Mouse (Mus musculus) myocyte (in vitro differentiated cells): Measurements from ENCODE around the gene Mpzl2. TPM values are rescaled to one million over a fixed set of nuclear protein-coding genes. Genes with fewer than 3 reads are reported as not detected.

Experiments used
- H3K27me3 ChIP-seq: one replicate; pipeline ENCODE4 v1.6.1; 2011; ENCODE audit not compliant: control insufficient read depth, insufficient read depth, insufficient read length
- H3K36me3 ChIP-seq: one replicate; pipeline ENCODE4 v1.6.1; 2011; ENCODE audit not compliant: control insufficient read depth, insufficient read depth
- H3K4me2 ChIP-seq: one replicate; pipeline ENCODE4 v1.6.1; 2011; ENCODE audit warnings: low read depth, control low read depth
- H3K4me3 ChIP-seq: one replicate; pipeline ENCODE4 v1.5.1; 2011; ENCODE audit warnings: mild to moderate bottlenecking, control low read depth, moderate library complexity
- H3K79me2 ChIP-seq: one replicate; pipeline ENCODE4 v1.6.1; 2011; ENCODE audit not compliant: control insufficient read depth, insufficient read depth
- H3ac ChIP-seq: one replicate; pipeline ENCODE4 v1.6.1; 2011; ENCODE audit not compliant: control insufficient read depth, insufficient read length
- CEBPB ChIP-seq: IDR thresholded peaks from 2 replicates; pipeline ENCODE4 v1.6.1; 2011; ENCODE audit warnings: mild to moderate bottlenecking, moderate library complexity; ENCODE audit not compliant: poor library complexity, insufficient read depth, severe bottlenecking
- E2F4 ChIP-seq: IDR thresholded peaks from one replicate; pipeline ENCODE4 v1.6.1; 2011; ENCODE audit warnings: mild to moderate bottlenecking, control low read depth, moderate library complexity; ENCODE audit not compliant: insufficient read depth
- MAX ChIP-seq: IDR thresholded peaks from one replicate; pipeline ENCODE4 v1.6.1; 2011; ENCODE audit warnings: low read depth, mild to moderate bottlenecking, control low read depth
- MYOD1 ChIP-seq, 3 experiments: IDR thresholded peaks; one replicate each; pipeline ENCODE4 v1.6.1; 2011; ENCODE audit warnings: control low read depth in 2 of 3, low read depth in 2 of 3, mild to moderate bottlenecking in 2 of 3, moderate library complexity in 1 of 3; ENCODE audit not compliant: insufficient read length in 2 of 3, control insufficient read depth in 1 of 3
- MYOG ChIP-seq, 3 experiments: IDR thresholded peaks; one replicate each; pipeline ENCODE4 v1.6.1; 2011; ENCODE audit warnings: control low read depth in 2 of 3, low read depth in 2 of 3, mild to moderate bottlenecking in 2 of 3; ENCODE audit not compliant: insufficient read length in 2 of 3, control insufficient read depth in 1 of 3, insufficient read depth in 1 of 3
- POLR2A ChIP-seq: IDR thresholded peaks from one replicate; pipeline ENCODE4 v1.6.1; 2011; ENCODE audit warnings: low read depth, mild to moderate bottlenecking, control low read depth, moderate library complexity; ENCODE audit not compliant: insufficient read length
- POLR2AphosphoS2 ChIP-seq: IDR thresholded peaks from one replicate; pipeline ENCODE4 v1.6.1; 2011; ENCODE audit warnings: low read depth, control low read depth; ENCODE audit not compliant: insufficient read length
- REST ChIP-seq: IDR thresholded peaks from one replicate; pipeline ENCODE4 v1.6.1; 2011; ENCODE audit warnings: mild to moderate bottlenecking, control low read depth, moderate library complexity; ENCODE audit not compliant: insufficient read depth, insufficient read length
- SRF ChIP-seq: IDR thresholded peaks from one replicate; pipeline ENCODE4 v1.6.1; 2011; ENCODE audit warnings: low read depth; ENCODE audit not compliant: control insufficient read depth, insufficient read length
- TCF12 ChIP-seq: IDR thresholded peaks from one replicate; pipeline ENCODE4 v1.6.1; 2011; ENCODE audit warnings: mild to moderate bottlenecking, control low read depth; ENCODE audit not compliant: poor library complexity, insufficient read depth, severe bottlenecking
- TCF3 ChIP-seq: IDR thresholded peaks from one replicate; pipeline ENCODE4 v1.6.1; 2011; ENCODE audit warnings: low read depth, control low read depth; ENCODE audit not compliant: insufficient read length
- USF1 ChIP-seq: IDR thresholded peaks from one replicate; pipeline ENCODE4 v1.6.1; 2011; ENCODE audit warnings: low read depth, mild to moderate bottlenecking, control low read depth, moderate library complexity
- polyA plus RNA-seq: library from polyadenylated mRNA; unstranded; fragments of >200 nt; fragmentation: generic; extraction: Trizol; gene quantifications from one replicate; pipeline ENCODE4 v1.2.1, GENCODE M21; 2012; ENCODE audit warnings: missing spikeins

The Mpzl2 gene
- polyA plus RNA-seq, 1 experiment, result not detected

GRCm38 (mm10) chr9:45095149-45095937 lies 55.7 kb downstream of the Mpzl2 start:
- H3ac ChIP-seq, result no peak overlapping the region
- no peaks in the 10 kb centered on the region for H3K79me2 ChIP-seq
- no peaks in the 10 kb centered on the region for H3K36me3 ChIP-seq
- TF ChIP-seq TCF12, result no peak
- no peak for TF ChIP-seq CEBPB
- no peak for TF ChIP-seq USF1
- TF ChIP-seq POLR2A, result no peak
- no peak for TF ChIP-seq MAX
- no peak for TF ChIP-seq POLR2AphosphoS2
- no peak for TF ChIP-seq MYOG (IDR thresholded peaks at IDR 0.05; ENCODE audit: control insufficient read depth in 1 of 3, insufficient read depth in 1 of 3, insufficient read length in 2 of 3, low read depth in 2 of 3)
- TF ChIP-seq REST, result no peak
- TF ChIP-seq SRF, result no peak
- no peak overlapping the region for H3K4me2 ChIP-seq
- no peak overlapping the region for H3K4me3 ChIP-seq
- H3K27me3 ChIP-seq, result peaks cover 83% of the 10 kb centered on the region

- Histone ChIP-seq H3K79me2 (no peaks in the 10 kb centered on the region), H3K36me3 (no peaks in the 10 kb centered on the region), H3ac (no peak overlapping the region), H3K4me2 (no peak overlapping the region), H3K4me3 (no peak overlapping the region), H3K27me3 (peaks cover 70% of the 10 kb centered on the region)
- TF ChIP-seq SRF (no peak), MAX (no peak), POLR2AphosphoS2 (no peak), MYOG (IDR thresholded peaks at IDR 0.05; ENCODE audit: control insufficient read depth in 1 of 3, insufficient read depth in 1 of 3, insufficient read length in 2 of 3, low read depth in 2 of 3) (no peak)
Measured at GRCm38 (mm10) chr9:45097877-45098276, 58.3 kb downstream of the Mpzl2 start.

DNA sequence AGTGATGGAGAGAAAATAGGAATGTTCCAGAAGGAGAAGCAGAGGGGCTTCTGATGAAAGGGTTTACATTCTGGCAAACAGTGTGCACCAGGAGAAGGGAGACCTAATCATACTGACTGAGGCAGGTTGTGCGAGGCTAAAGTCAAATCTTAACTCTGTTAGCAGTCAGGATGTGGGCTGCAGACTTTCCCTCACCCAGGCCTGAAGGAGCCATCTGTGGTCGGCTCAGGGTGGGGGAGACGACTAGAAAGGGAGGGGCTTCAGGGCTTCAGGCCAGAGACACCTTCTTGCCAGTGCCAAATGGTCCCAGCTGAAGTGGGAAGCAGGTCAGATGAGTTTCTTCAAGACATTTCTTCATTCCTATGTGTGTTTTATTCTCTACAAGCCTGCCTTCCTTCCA lies 58.8 kb downstream of the Mpzl2 start:
- no peak overlapping the region for H3K4me2 ChIP-seq
- no peaks in the 10 kb centered on the region for H3K79me2 ChIP-seq
- H3K27me3 ChIP-seq, result peaks cover 65% of the 10 kb centered on the region
- TF ChIP-seq MYOG (IDR thresholded peaks at IDR 0.05; ENCODE audit: control insufficient read depth in 1 of 3, insufficient read depth in 1 of 3, insufficient read length in 2 of 3, low read depth in 2 of 3), result no peak
- TF ChIP-seq REST, result no peak
- no peak for TF ChIP-seq USF1
- TF ChIP-seq POLR2AphosphoS2, result no peak
- no peak for TF ChIP-seq MAX
- no peak for TF ChIP-seq CEBPB
- TF ChIP-seq MYOD1 (IDR thresholded peaks at IDR 0.05; ENCODE audit: control insufficient read depth in 1 of 3, insufficient read length in 2 of 3, low read depth in 2 of 3), result no peak
- no peak for TF ChIP-seq E2F4
- TF ChIP-seq TCF12, result no peak
- TF ChIP-seq SRF, result no peak
- TF ChIP-seq TCF3, result no peak
- TF ChIP-seq POLR2A, result no peak
- H3K36me3 ChIP-seq, result no peaks in the 10 kb centered on the region
- H3K4me3 ChIP-seq, result no peak overlapping the region
- H3ac ChIP-seq, result no peak overlapping the region

DNA sequence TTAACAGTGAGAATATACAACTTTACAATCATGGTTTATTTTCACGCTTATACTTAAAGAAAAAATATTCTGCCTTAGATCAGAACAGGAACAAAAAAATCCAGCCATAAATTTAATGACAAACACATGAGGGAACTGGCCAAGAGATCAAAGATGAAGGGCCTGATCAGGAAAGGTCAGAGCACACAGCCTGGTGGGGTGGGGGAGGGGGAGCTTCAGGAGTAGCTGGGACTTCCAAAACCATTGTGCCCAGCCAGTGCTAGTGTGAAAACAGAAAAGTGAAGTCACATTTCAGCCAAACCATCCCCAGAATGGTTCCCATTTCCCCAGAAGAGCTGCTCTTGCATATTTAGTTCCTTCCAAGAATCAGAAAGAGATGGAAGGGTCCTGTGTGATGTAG lies 62.9 kb downstream of the Mpzl2 start:
- no peaks in the 10 kb centered on the region for H3K79me2 ChIP-seq
- H3K4me2 ChIP-seq, result no peak overlapping the region
- no peak for TF ChIP-seq TCF3
- no peak for TF ChIP-seq E2F4
- no peak for TF ChIP-seq MYOG (IDR thresholded peaks at IDR 0.05; ENCODE audit: control insufficient read depth in 1 of 3, insufficient read depth in 1 of 3, insufficient read length in 2 of 3, low read depth in 2 of 3)
- TF ChIP-seq SRF, result no peak
- TF ChIP-seq POLR2AphosphoS2, result no peak
- no peak for TF ChIP-seq TCF12
- no peak for TF ChIP-seq POLR2A
- TF ChIP-seq REST, result no peak
- no peaks in the 10 kb centered on the region for H3K36me3 ChIP-seq
- no peak overlapping the region for H3ac ChIP-seq
- peaks cover 59% of the 10 kb centered on the region for H3K27me3 ChIP-seq
- H3K4me3 ChIP-seq, result no peak overlapping the region

- H3K36me3 ChIP-seq, result no peaks in the 10 kb centered on the region
- H3K27me3 ChIP-seq, result peaks cover 53% of the 10 kb centered on the region
- no peak overlapping the region for H3ac ChIP-seq
- no peaks in the 10 kb centered on the region for H3K79me2 ChIP-seq
- H3K4me2 ChIP-seq, result no peak overlapping the region
- TF ChIP-seq REST (no peak), TCF12 (no peak), TCF3 (no peak), POLR2AphosphoS2 (no peak), CEBPB (no peak), MYOG (IDR thresholded peaks at IDR 0.05; ENCODE audit: control insufficient read depth in 1 of 3, insufficient read depth in 1 of 3, insufficient read length in 2 of 3, low read depth in 2 of 3) (no peak), MYOD1 (IDR thresholded peaks at IDR 0.05; ENCODE audit: control insufficient read depth in 1 of 3, insufficient read length in 2 of 3, low read depth in 2 of 3) (no peak), USF1 (no peak), MAX (no peak), E2F4 (no peak)
- H3K4me3 ChIP-seq, result no peak overlapping the region
Measured at GRCm38 (mm10) chr9:45103211-45103979, 63.8 kb downstream of the Mpzl2 start.

Other genes with a start within 250 kb of the Mpzl2 start
- 1.2 TPM for gene Tmem25, start 240.5 kb upstream of the Mpzl2 start, polyA plus RNA-seq
- gene Ttc36, start 236.7 kb upstream of the Mpzl2 start, polyA plus RNA-seq, result 0.12 TPM
- gene Kmt2a, start 158.5 kb upstream of the Mpzl2 start, polyA plus RNA-seq, result 4.5 TPM
- gene Atp5l, start 119.1 kb upstream of the Mpzl2 start, polyA plus RNA-seq, result 773 TPM
- gene Ube4a, start 74.2 kb upstream of the Mpzl2 start, polyA plus RNA-seq, result 13.3 TPM
- 0.06 TPM for gene Cd3g, start 59.4 kb upstream of the Mpzl2 start, polyA plus RNA-seq
- not detected for gene Cd3d, start 58.0 kb upstream of the Mpzl2 start, polyA plus RNA-seq
- not detected for gene Cd3e, start 30.2 kb upstream of the Mpzl2 start, polyA plus RNA-seq
- gene Mpzl3, start 15.4 kb downstream of the Mpzl2 start, polyA plus RNA-seq, result 0.47 TPM
- gene Jaml, start 39.4 kb downstream of the Mpzl2 start, polyA plus RNA-seq, result not detected
- not detected for gene Scn2b, start 78.0 kb downstream of the Mpzl2 start, polyA plus RNA-seq
- not detected for gene Scn4b, start 98.6 kb downstream of the Mpzl2 start, polyA plus RNA-seq
- not detected for gene BC049352, start 142.2 kb downstream of the Mpzl2 start, polyA plus RNA-seq
- not detected for gene Tmprss4, start 164.3 kb downstream of the Mpzl2 start, polyA plus RNA-seq
- gene Il10ra, start 229.3 kb downstream of the Mpzl2 start, polyA plus RNA-seq, result not detected